Mouse (Mus musculus): ENCODE data around the gene Fbxw5. TPM values are rescaled to one million over a fixed set of nuclear protein-coding genes. Genes with fewer than 3 reads are reported as not detected.

The Fbxw5 gene
- polyA plus RNA-seq (2017; shearing (Covaris generic)), result 130 TPM

GRCm38 (mm10) chr2:25500576-25501405 lies at the start of gene Fbxw5:
TSS of gene Fbxw5 (plus strand) at chr2:25500750.

GRCm38 (mm10) chr2:25456205-25456953 lies 44.2 kb upstream of the Fbxw5 start, which contains the start of gene Clic3:
TSS of gene Clic3 (plus strand) at chr2:25456838.

GRCm38 (mm10) chr2:25460551-25461309 lies 39.8 kb upstream of the Fbxw5 start, which contains the start of gene Paxx:
TSS of gene Paxx (minus strand) at chr2:25461094.

GRCm38 (mm10) chr2:25469969-25470368 lies 30.6 kb upstream of the Fbxw5 start, which contains the start of gene Ptgds:
TSS of gene Ptgds (minus strand) at chr2:25470046.

GRCm38 (mm10) chr2:25493476-25493961 lies 7.0 kb upstream of the Fbxw5 start, which contains the start of gene Lcn12:
TSS of gene Lcn12 (minus strand) at chr2:25493911.

GRCm38 (mm10) chr2:25501593-25502486 lies 1.3 kb downstream of the Fbxw5 start, which contains the start of gene C8g:
TSS of gene C8g (minus strand) at chr2:25501719.

GRCm38 (mm10) chr2:25546811-25547491 lies 46.4 kb downstream of the Fbxw5 start, which contains the start of gene Traf2:
TSS of gene Traf2 (minus strand) at chr2:25546940.

Other genes with a start within 250 kb of the Fbxw5 start
- gene Tmem203, start 245.3 kb upstream of the Fbxw5 start, polyA plus RNA-seq (2017; shearing (Covaris generic)), result 17.5 TPM
- 5.5 TPM for gene Tprn, start 238.1 kb upstream of the Fbxw5 start, polyA plus RNA-seq (2017; shearing (Covaris generic))
- 131 TPM for gene Ssna1, start 228.3 kb upstream of the Fbxw5 start, polyA plus RNA-seq (2017; shearing (Covaris generic))
- gene Anapc2, start 228.3 kb upstream of the Fbxw5 start, polyA plus RNA-seq (2017; shearing (Covaris generic)), result 120 TPM
- not detected for gene Tmem210, start 212.6 kb upstream of the Fbxw5 start, polyA plus RNA-seq (2017; shearing (Covaris generic))
- gene Lrrc26, start 210.8 kb upstream of the Fbxw5 start, polyA plus RNA-seq (2017; shearing (Covaris generic)), result not detected
- 0.10 TPM for gene Grin1, start 181.6 kb upstream of the Fbxw5 start, polyA plus RNA-seq (2017; shearing (Covaris generic))
- 23.8 TPM for gene Man1b1, start 168.4 kb upstream of the Fbxw5 start, polyA plus RNA-seq (2017; shearing (Covaris generic))
- gene Dpp7, start 144.4 kb upstream of the Fbxw5 start, polyA plus RNA-seq (2017; shearing (Covaris generic)), result 28.5 TPM
- gene Uap1l1, start 135.1 kb upstream of the Fbxw5 start, polyA plus RNA-seq (2017; shearing (Covaris generic)), result 18.3 TPM
- 1.2 TPM for gene Sapcd2, start 128.4 kb upstream of the Fbxw5 start, polyA plus RNA-seq (2017; shearing (Covaris generic))
- not detected for gene Entpd2, start 104.9 kb upstream of the Fbxw5 start, polyA plus RNA-seq (2017; shearing (Covaris generic))
- gene Npdc1, start 101.4 kb upstream of the Fbxw5 start, polyA plus RNA-seq (2017; shearing (Covaris generic)), result 3.4 TPM
- 10.9 TPM for gene Fut7, start 77.5 kb upstream of the Fbxw5 start, polyA plus RNA-seq (2017; shearing (Covaris generic))
- gene Abca2, start 72.0 kb upstream of the Fbxw5 start, polyA plus RNA-seq (2017; shearing (Covaris generic)), result 30.7 TPM
- gene Clic3, start 43.9 kb upstream of the Fbxw5 start, polyA plus RNA-seq (2017; shearing (Covaris generic)), result 3.9 TPM
- 100 TPM for gene Paxx, start 39.7 kb upstream of the Fbxw5 start, polyA plus RNA-seq (2017; shearing (Covaris generic))
- not detected for gene Ptgds, start 30.7 kb upstream of the Fbxw5 start, polyA plus RNA-seq (2017; shearing (Covaris generic))
- not detected for gene Lcn12, start 6.8 kb upstream of the Fbxw5 start, polyA plus RNA-seq (2017; shearing (Covaris generic))
- gene C8g, start 969 bp downstream of the Fbxw5 start, polyA plus RNA-seq (2017; shearing (Covaris generic)), result 10.9 TPM
- 124 TPM for gene Traf2, start 46.2 kb downstream of the Fbxw5 start, polyA plus RNA-seq (2017; shearing (Covaris generic))
- gene Edf1, start 57.1 kb downstream of the Fbxw5 start, polyA plus RNA-seq (2017; shearing (Covaris generic)), result 318 TPM
- gene Mamdc4, start 74.1 kb downstream of the Fbxw5 start, polyA plus RNA-seq (2017; shearing (Covaris generic)), result 0.45 TPM
- 73.4 TPM for gene Phpt1, start 74.5 kb downstream of the Fbxw5 start, polyA plus RNA-seq (2017; shearing (Covaris generic))
- gene Ajm1, start 81.0 kb downstream of the Fbxw5 start, polyA plus RNA-seq (2017; shearing (Covaris generic)), result not detected
- 17.8 TPM for gene Rabl6, start 107.8 kb downstream of the Fbxw5 start, polyA plus RNA-seq (2017; shearing (Covaris generic))
- not detected for gene Ccdc183, start 116.9 kb downstream of the Fbxw5 start, polyA plus RNA-seq (2017; shearing (Covaris generic))
- 1.0 TPM for gene Tmem141, start 121.3 kb downstream of the Fbxw5 start, polyA plus RNA-seq (2017; shearing (Covaris generic))
- 16.4 TPM for gene Fcna, start 127.3 kb downstream of the Fbxw5 start, polyA plus RNA-seq (2017; shearing (Covaris generic))
- gene Lcn8, start 152.4 kb downstream of the Fbxw5 start, polyA plus RNA-seq (2017; shearing (Covaris generic)), result not detected
- gene Lcn5, start 157.2 kb downstream of the Fbxw5 start, polyA plus RNA-seq (2017; shearing (Covaris generic)), result not detected
- not detected for gene Lcn6, start 176.0 kb downstream of the Fbxw5 start, polyA plus RNA-seq (2017; shearing (Covaris generic))
- gene Lcn10, start 182.0 kb downstream of the Fbxw5 start, polyA plus RNA-seq (2017; shearing (Covaris generic)), result 0.62 TPM
- gene Obp2a, start 199.3 kb downstream of the Fbxw5 start, polyA plus RNA-seq (2017; shearing (Covaris generic)), result not detected
- gene Bmyc, start 206.0 kb downstream of the Fbxw5 start, polyA plus RNA-seq (2017; shearing (Covaris generic)), result 179 TPM
- gene Obp2b, start 236.3 kb downstream of the Fbxw5 start, polyA plus RNA-seq (2017; shearing (Covaris generic)), result not detected

All from inflammation-experienced regulatory T-cells, adult 16 weeks (primary cell).